Mouse (Mus musculus): ENCODE results near the gene Zfp212. TPM values are rescaled to one million over a fixed set of nuclear protein-coding genes. Genes with fewer than 3 reads are reported as not detected.

The Zfp212 gene
- polyA plus RNA-seq, 1 experiment, result 9.7 TPM

DNA sequence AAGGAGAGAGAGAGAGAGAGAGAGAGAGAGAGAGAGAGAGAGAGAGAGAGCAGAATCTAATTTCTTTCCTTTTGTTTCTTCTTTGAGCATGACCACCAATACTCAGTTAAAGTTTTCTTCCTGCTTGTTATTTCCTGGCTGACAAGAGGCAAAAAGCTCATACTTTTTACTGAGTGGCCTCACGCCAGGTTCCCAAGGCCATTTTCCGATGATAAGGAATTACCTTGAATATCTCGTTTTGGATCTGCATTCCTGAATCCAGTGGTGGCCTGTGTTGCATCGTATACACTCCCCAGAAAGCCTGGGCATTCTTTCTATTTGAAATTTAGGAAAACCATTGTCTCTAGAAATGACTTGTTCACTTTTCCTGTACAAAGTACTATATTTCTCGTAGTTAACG lies 20.9 kb upstream of the Zfp212 start:
- no peaks in the 10 kb centered on the region for H3K79me2 ChIP-seq (ENCODE audit: control insufficient read depth, insufficient read depth)
- H3ac ChIP-seq (ENCODE audit: control insufficient read depth, insufficient read length), result no peak overlapping the region
- H3K4me3 ChIP-seq, result no peak overlapping the region
- TF ChIP-seq MYOD1 (IDR thresholded peaks at IDR 0.05; ENCODE audit: control insufficient read depth in 1 of 3, insufficient read length in 2 of 3, low read depth in 2 of 3) (no peak), MAX (IDR thresholded peaks at IDR 0.05; ENCODE audit: low read depth) (no peak), SRF (IDR thresholded peaks at IDR 0.05; ENCODE audit: control insufficient read depth, insufficient read length, low read depth) (no peak), MYOG (IDR thresholded peaks at IDR 0.05; ENCODE audit: control insufficient read depth in 1 of 3, insufficient read depth in 1 of 3, insufficient read length in 2 of 3, low read depth in 2 of 3) (no peak), E2F4 (IDR thresholded peaks at IDR 0.05; ENCODE audit: insufficient read depth) (no peak), REST (IDR thresholded peaks at IDR 0.05; ENCODE audit: insufficient read depth, insufficient read length) (no peak), TCF12 (IDR thresholded peaks at IDR 0.05; ENCODE audit: insufficient read depth, poor library complexity, severe bottlenecking) (no peak), POLR2A (IDR thresholded peaks at IDR 0.05; ENCODE audit: insufficient read length, low read depth) (no peak), TCF3 (IDR thresholded peaks at IDR 0.05; ENCODE audit: insufficient read length, low read depth) (no peak), POLR2AphosphoS2 (IDR thresholded peaks at IDR 0.05; ENCODE audit: insufficient read length, low read depth) (no peak), CEBPB (IDR thresholded peaks at IDR 0.05; ENCODE audit: insufficient read depth, poor library complexity, severe bottlenecking) (no peak), USF1 (IDR thresholded peaks at IDR 0.05; ENCODE audit: low read depth) (no peak)
- no peak overlapping the region for H3K4me2 ChIP-seq (ENCODE audit: low read depth)
- peaks cover 61% of the 10 kb centered on the region for H3K36me3 ChIP-seq (ENCODE audit: control insufficient read depth, insufficient read depth)
- no peaks in the 10 kb centered on the region for H3K27me3 ChIP-seq (ENCODE audit: control insufficient read depth, insufficient read depth, insufficient read length)

DNA sequence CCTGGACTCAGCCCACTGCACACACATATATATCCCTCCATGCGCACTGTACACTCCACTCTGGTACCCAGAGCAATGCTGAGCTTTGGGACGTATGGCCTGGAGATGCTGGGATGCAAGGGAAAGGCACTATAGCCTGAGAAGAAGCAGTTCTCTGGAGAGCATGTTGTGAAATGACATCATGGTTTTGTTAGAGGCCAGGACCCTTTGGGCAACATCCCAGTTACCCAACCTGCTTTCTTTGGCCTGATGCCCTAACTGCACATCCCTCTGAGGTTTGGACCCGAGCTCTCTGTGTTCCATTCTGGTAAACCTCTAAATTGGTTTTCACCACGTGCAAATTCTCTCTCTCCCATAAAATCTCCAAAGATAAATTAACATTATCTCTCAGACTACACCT lies 16.7 kb upstream of the Zfp212 start:
- TF ChIP-seq POLR2A (IDR thresholded peaks at IDR 0.05; ENCODE audit: insufficient read length, low read depth) (no peak), SRF (IDR thresholded peaks at IDR 0.05; ENCODE audit: control insufficient read depth, insufficient read length, low read depth) (no peak), USF1 (IDR thresholded peaks at IDR 0.05; ENCODE audit: low read depth) (no peak), TCF12 (IDR thresholded peaks at IDR 0.05; ENCODE audit: insufficient read depth, poor library complexity, severe bottlenecking) (no peak), E2F4 (IDR thresholded peaks at IDR 0.05; ENCODE audit: insufficient read depth) (no peak), MYOG (IDR thresholded peaks at IDR 0.05; ENCODE audit: control insufficient read depth in 1 of 3, insufficient read depth in 1 of 3, insufficient read length in 2 of 3, low read depth in 2 of 3) (no peak), MAX (IDR thresholded peaks at IDR 0.05; ENCODE audit: low read depth) (no peak), CEBPB (IDR thresholded peaks at IDR 0.05; ENCODE audit: insufficient read depth, poor library complexity, severe bottlenecking) (no peak), POLR2AphosphoS2 (IDR thresholded peaks at IDR 0.05; ENCODE audit: insufficient read length, low read depth) (no peak), REST (IDR thresholded peaks at IDR 0.05; ENCODE audit: insufficient read depth, insufficient read length) (no peak), TCF3 (IDR thresholded peaks at IDR 0.05; ENCODE audit: insufficient read length, low read depth) (no peak), MYOD1 (IDR thresholded peaks at IDR 0.05; ENCODE audit: control insufficient read depth in 1 of 3, insufficient read length in 2 of 3, low read depth in 2 of 3) (no peak)
- no peaks in the 10 kb centered on the region for H3K79me2 ChIP-seq (ENCODE audit: control insufficient read depth, insufficient read depth)

DNA sequence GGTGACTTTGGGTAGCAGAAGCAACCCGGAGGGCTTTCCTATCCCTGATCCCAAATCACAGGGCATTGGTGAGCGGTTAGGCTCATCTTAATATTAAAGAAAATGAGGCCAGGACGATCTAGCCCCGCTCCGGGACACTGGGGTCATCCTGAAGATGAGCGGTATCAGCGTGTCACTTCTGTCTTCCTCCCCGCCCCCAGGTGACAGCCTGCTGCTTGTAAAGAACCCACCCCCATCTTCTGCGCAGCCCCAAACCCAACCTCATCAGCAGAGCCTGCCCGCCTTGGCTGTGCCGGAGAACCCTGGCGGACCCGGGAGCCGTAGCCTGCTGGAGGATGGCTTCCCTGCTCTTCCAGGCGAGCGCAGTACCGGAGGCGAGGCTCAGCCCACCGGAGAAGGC lies 15.9 kb upstream of the Zfp212 start:
- no peak overlapping the region for H3K4me3 ChIP-seq
- no peaks in the 10 kb centered on the region for H3K27me3 ChIP-seq (ENCODE audit: control insufficient read depth, insufficient read depth, insufficient read length)
- no peak overlapping the region for H3K4me2 ChIP-seq (ENCODE audit: low read depth)
- TF ChIP-seq SRF (IDR thresholded peaks at IDR 0.05; ENCODE audit: control insufficient read depth, insufficient read length, low read depth) (no peak), REST (IDR thresholded peaks at IDR 0.05; ENCODE audit: insufficient read depth, insufficient read length) (no peak), POLR2AphosphoS2 (IDR thresholded peaks at IDR 0.05; ENCODE audit: insufficient read length, low read depth) (no peak), MAX (IDR thresholded peaks at IDR 0.05; ENCODE audit: low read depth) (no peak), MYOD1 (IDR thresholded peaks at IDR 0.05; ENCODE audit: control insufficient read depth in 1 of 3, insufficient read length in 2 of 3, low read depth in 2 of 3) (no peak), USF1 (IDR thresholded peaks at IDR 0.05; ENCODE audit: low read depth) (no peak), TCF3 (IDR thresholded peaks at IDR 0.05; ENCODE audit: insufficient read length, low read depth) (no peak), TCF12 (IDR thresholded peaks at IDR 0.05; ENCODE audit: insufficient read depth, poor library complexity, severe bottlenecking) (no peak), POLR2A (IDR thresholded peaks at IDR 0.05; ENCODE audit: insufficient read length, low read depth) (no peak), MYOG (IDR thresholded peaks at IDR 0.05; ENCODE audit: control insufficient read depth in 1 of 3, insufficient read depth in 1 of 3, insufficient read length in 2 of 3, low read depth in 2 of 3) (no peak), CEBPB (IDR thresholded peaks at IDR 0.05; ENCODE audit: insufficient read depth, poor library complexity, severe bottlenecking) (no peak), E2F4 (IDR thresholded peaks at IDR 0.05; ENCODE audit: insufficient read depth) (no peak)
- H3K79me2 ChIP-seq (ENCODE audit: control insufficient read depth, insufficient read depth), result no peaks in the 10 kb centered on the region
- no peak overlapping the region for H3ac ChIP-seq (ENCODE audit: control insufficient read depth, insufficient read length)
- H3K36me3 ChIP-seq (ENCODE audit: control insufficient read depth, insufficient read depth), result peaks cover 57% of the 10 kb centered on the region

More for the DNA sequence above, 16.7 kb upstream of the Zfp212 start:
- Histone ChIP-seq H3K27me3 (ENCODE audit: control insufficient read depth, insufficient read depth, insufficient read length) (no peaks in the 10 kb centered on the region), H3ac (ENCODE audit: control insufficient read depth, insufficient read length) (no peak overlapping the region), H3K4me2 (ENCODE audit: low read depth) (no peak overlapping the region), H3K4me3 (no peak overlapping the region), H3K36me3 (ENCODE audit: control insufficient read depth, insufficient read depth) (peaks cover 61% of the 10 kb centered on the region)

DNA sequence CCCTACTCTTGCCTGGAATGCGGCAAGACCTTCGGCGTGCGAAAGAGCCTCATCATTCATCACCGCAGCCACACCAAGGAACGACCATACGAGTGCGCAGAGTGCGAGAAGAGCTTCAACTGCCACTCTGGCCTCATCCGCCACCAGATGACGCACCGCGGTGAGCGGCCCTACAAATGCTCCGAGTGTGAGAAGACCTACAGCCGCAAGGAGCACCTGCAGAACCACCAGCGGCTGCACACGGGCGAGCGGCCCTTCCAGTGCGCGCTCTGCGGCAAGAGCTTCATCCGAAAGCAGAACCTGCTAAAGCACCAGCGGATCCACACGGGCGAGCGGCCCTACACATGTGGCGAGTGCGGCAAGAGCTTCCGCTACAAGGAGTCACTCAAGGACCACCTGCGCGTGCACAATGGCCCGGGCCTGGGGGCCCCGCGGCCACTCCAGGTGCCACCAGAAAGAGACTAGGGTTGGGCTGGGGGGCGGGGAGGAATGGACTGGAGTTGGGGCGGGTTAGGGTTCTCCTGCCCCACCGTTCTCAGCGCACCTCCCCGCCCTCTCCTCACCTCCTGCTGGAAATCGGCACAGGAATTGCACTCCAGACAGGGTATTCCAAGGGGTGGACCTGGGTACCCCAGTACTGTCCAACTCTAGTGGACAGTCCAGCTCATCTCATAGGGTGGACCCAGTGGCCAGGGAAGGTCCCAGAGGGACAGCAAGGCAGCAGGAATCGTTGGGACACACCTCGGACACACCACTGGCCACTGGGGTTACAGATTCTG lies 15.2 kb upstream of the Zfp212 start:
- peaks cover 51% of the 10 kb centered on the region for H3K36me3 ChIP-seq (ENCODE audit: control insufficient read depth, insufficient read depth)
- H3K4me3 ChIP-seq, result no peak overlapping the region
- H3K27me3 ChIP-seq (ENCODE audit: control insufficient read depth, insufficient read depth, insufficient read length), result no peaks in the 10 kb centered on the region
- H3ac ChIP-seq (ENCODE audit: control insufficient read depth, insufficient read length), result no peak overlapping the region
- TF ChIP-seq CEBPB (IDR thresholded peaks at IDR 0.05; ENCODE audit: insufficient read depth, poor library complexity, severe bottlenecking), result no peak
- TF ChIP-seq POLR2AphosphoS2 (IDR thresholded peaks at IDR 0.05; ENCODE audit: insufficient read length, low read depth), result no peak
- TF ChIP-seq REST (IDR thresholded peaks at IDR 0.05; ENCODE audit: insufficient read depth, insufficient read length), result no peak
- peak; percentile 22 for TF ChIP-seq POLR2A (IDR thresholded peaks at IDR 0.05; ENCODE audit: insufficient read length, low read depth)
- no peak overlapping the region for H3K4me2 ChIP-seq (ENCODE audit: low read depth)
- H3K79me2 ChIP-seq (ENCODE audit: control insufficient read depth, insufficient read depth), result no peaks in the 10 kb centered on the region
